15 mouse cellular contexts compared by ENCODE assay signal in the genomic region with DNA sequence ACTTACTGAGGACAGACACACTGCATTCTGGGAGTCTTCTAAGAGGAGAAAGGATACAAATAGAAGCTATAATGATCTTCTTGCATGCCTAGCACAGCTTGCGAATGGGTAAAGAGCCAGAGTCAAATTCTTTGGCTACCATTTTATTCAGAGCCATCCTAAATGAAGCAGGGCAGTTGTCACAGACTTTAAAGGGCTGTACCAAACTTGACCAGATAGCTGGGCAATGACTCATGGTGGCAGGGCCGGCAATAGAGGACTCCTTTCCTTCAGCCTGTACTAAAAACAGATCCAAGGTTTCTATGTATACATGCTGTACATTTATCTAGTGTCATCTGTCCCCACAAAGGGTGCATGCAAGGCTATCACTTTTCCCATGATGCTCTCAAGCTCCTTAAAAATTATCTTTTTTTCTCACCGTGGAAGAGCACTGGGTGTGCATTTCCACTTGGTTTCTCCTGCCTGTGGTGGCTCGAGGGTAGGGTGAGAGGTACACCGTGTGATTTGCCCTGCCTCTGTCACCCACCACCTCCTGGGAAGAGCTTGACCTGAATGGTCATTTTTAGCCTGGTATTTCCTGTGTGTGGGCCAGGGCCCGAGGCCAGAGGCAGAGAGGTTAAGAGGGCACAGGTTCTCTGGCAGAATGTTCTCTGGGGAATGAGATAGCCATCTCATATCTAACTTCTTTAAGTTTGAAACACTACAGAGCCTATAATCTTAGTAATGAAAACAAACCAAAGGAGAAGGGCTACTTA. TPM values are rescaled to one million over a fixed set of nuclear protein-coding genes. Genes with fewer than 3 reads are reported as not detected.
DNase-seq lines count a peak whose midpoint lies in the region; ATAC-seq lines count a peak whose summit lies in the region.
"Had no signal": no experiment of that assay in that cellular context is flagged by ENCODE, and none has a peak within 500 bp of the region (broad histone marks: within the 10 kb centered on the region; RNA-seq: fewer than 3 reads in every experiment).

No protein-coding gene starts in this region.

- H3K36me3 ChIP-seq in kidney, embryonic 14.5 days (ENCODE audit: control insufficient read depth, insufficient read depth, low read length) = no peaks in the 10 kb centered on the region
- H3K36me3 ChIP-seq: embryonic facial prominence, embryonic 12.5 days; heart, embryonic 13.5 days; limb, embryonic 15.5 days; midbrain, embryonic 13.5 days had no signal

- H3K9me3 ChIP-seq in kidney, embryonic 14.5 days (ENCODE audit: control insufficient read depth, low read length) = no peaks in the 10 kb centered on the region
- H3K9me3 ChIP-seq: embryonic facial prominence, embryonic 12.5 days; heart, embryonic 13.5 days; limb, embryonic 15.5 days; midbrain, embryonic 13.5 days had no signal

- DNase-seq in embryo, embryonic 10 days (ENCODE audit: low spot score) = peak; percentile 19
- DNase-seq in embryo, embryonic 10.5 days (ENCODE audit: low spot score) = no peak
- DNase-seq in lung, postnatal 36 days = peak; percentile 24
- no peak for DNase-seq in lung, postnatal 14 days
- no peak for DNase-seq in spleen, postnatal 14 days (ENCODE audit: low spot score in 2 of 2)
- DNase-seq in urinary bladder, adult 2 months (ENCODE audit: low spot score) = no peak
- DNase-seq in ovary, postnatal 14 days (ENCODE audit: low spot score) = no peak
- DNase-seq: forebrain, postnatal 0 days; layer of hippocampus, postnatal 36 days; thymus, adult 18-20 months had no signal

- no peak overlapping the region for H3K4me2 ChIP-seq in kidney, embryonic 14.5 days (replicated peaks; ENCODE audit: low read depth, low read length)
- H3K4me2 ChIP-seq: embryonic facial prominence, embryonic 12.5 days; heart, embryonic 13.5 days; limb, embryonic 15.5 days; midbrain, embryonic 13.5 days had no signal

- ATAC-seq in kidney, embryonic 14.5 days (ENCODE audit: low FRiP score, low TSS enrichment) = no peak
- ATAC-seq: forebrain, postnatal 0 days; midbrain, embryonic 13.5 days had no signal

- no peaks in the 10 kb centered on the region for H3K27me3 ChIP-seq in kidney, embryonic 14.5 days (ENCODE audit: control insufficient read depth, insufficient read depth, low read length)

- H3K4me3 ChIP-seq in kidney, embryonic 14.5 days (ENCODE audit: low read length) = no peak overlapping the region
- H3K4me3 ChIP-seq: embryonic facial prominence, embryonic 12.5 days; heart, embryonic 13.5 days; limb, embryonic 15.5 days; midbrain, embryonic 13.5 days had no signal

- H3K4me1 ChIP-seq in kidney, embryonic 14.5 days (ENCODE audit: control insufficient read depth, insufficient read depth, low read length) = no peaks in the 10 kb centered on the region
- H3K4me1 ChIP-seq: embryonic facial prominence, embryonic 12.5 days; midbrain, embryonic 13.5 days had no signal

- H3K9ac ChIP-seq in kidney, embryonic 14.5 days (ENCODE audit: low read depth, low read length) = no peak overlapping the region
- H3K9ac ChIP-seq: embryonic facial prominence, embryonic 12.5 days; forebrain, postnatal 0 days; heart, embryonic 13.5 days; limb, embryonic 15.5 days; midbrain, embryonic 13.5 days had no signal

- 0 out of 2 replicates have a peak overlapping the region, but pooled peaks have one; percentile 37 for H3K27ac ChIP-seq in kidney, embryonic 14.5 days (ENCODE audit: low read depth, low read length)
- H3K27ac ChIP-seq: embryonic facial prominence, embryonic 12.5 days; heart, embryonic 13.5 days; limb, embryonic 15.5 days; midbrain, embryonic 13.5 days had no signal

- 52% methylated on average over 6 of the region's 6 CpGs for WGBS in kidney, embryonic 14.5 days

RNA-seq across cellular contexts. Expression of a gene that starts 26.7 kb away (rescaled TPM):
- polyA plus RNA-seq in kidney, embryonic 14.5 days (2014; fragmentation: Nextera tagmentation; extraction: Ambion mirVana) = 16.3 and 17.7 TPM in 2 replicates
- 14.7 and 16.2 TPM in 2 replicates for polyA plus RNA-seq in urinary bladder, adult 2 months (2012; rRNA removed)

RNA-seq across cellular contexts. Expression of a gene that starts 26.9 kb away (rescaled TPM):
- 54.6 and 60.1 TPM in 2 replicates for polyA plus RNA-seq in kidney, embryonic 14.5 days (2014; fragmentation: Nextera tagmentation; extraction: Ambion mirVana)
- 19.7 and 19.9 TPM in 2 replicates for polyA plus RNA-seq in urinary bladder, adult 2 months (2012; rRNA removed)

Comparison
In these comparisons a context has a peak if more than half of its experiments do, and no peak if none do; other contexts are left out.
1. DNase-seq: peak in embryo, embryonic 10 days (single experiment) and lung, postnatal 36 days (single experiment); none in embryo, embryonic 10.5 days (single experiment), lung, postnatal 14 days (single experiment), spleen, postnatal 14 days (0 of 2), urinary bladder, adult 2 months (single experiment) and ovary, postnatal 14 days (single experiment).